Mouse (Mus musculus) G1E (cell line): Measurements from ENCODE around the gene Dchs1. TPM values are rescaled to one million over a fixed set of nuclear protein-coding genes. Genes with fewer than 3 reads are reported as not detected.

Source experiments
- ATAC-seq: 2 replicates; pipeline ENCODE4 v1.8.0; 2016; ENCODE audit warnings: mild to moderate bottlenecking; ENCODE audit not compliant: insufficient number of reproducible peaks, poor library complexity, low FRiP score, severe bottlenecking; ENCODE audit errors: extremely low read depth
- DNase-seq: peaks from one replicate; pipeline ENCODE4 v3.0.0; 2012; ENCODE audit warnings: low spot score
- H3K27me3 ChIP-seq: 2 replicates; pipeline ENCODE4 v1.6.1; 2012; ENCODE audit warnings: mild to moderate bottlenecking, low read length, inconsistent platforms; ENCODE audit not compliant: insufficient read depth
- H3K36me3 ChIP-seq: replicated peaks from 2 replicates; pipeline ENCODE3; 2012; ENCODE audit warnings: mild to moderate bottlenecking, inconsistent platforms
- H3K4me1 ChIP-seq: 2 replicates; pipeline ENCODE4 v1.6.1; 2012; ENCODE audit warnings: low read depth, low read length, inconsistent platforms, mixed read lengths; ENCODE audit not compliant: insufficient read depth
- H3K4me3 ChIP-seq: 2 replicates; pipeline ENCODE4 v1.5.1; 2012; ENCODE audit warnings: low read depth, mild to moderate bottlenecking, inconsistent platforms, low read length, moderate library complexity, mixed read lengths
- H3K9me3 ChIP-seq: replicated peaks from 2 replicates; pipeline ENCODE4 v1.6.1; 2012; ENCODE audit warnings: inconsistent platforms
- CTCF ChIP-seq: IDR thresholded peaks from 2 replicates; pipeline ENCODE4 v1.5.1; 2012; ENCODE audit warnings: low read depth, low read length, inconsistent platforms, mixed read lengths
- GATA1 ChIP-seq: IDR thresholded peaks from 2 replicates; pipeline ENCODE4 v1.6.1; 2012; ENCODE audit warnings: borderline replicate concordance, low read length, inconsistent platforms, mixed read lengths
- GATA2 ChIP-seq: IDR thresholded peaks from 2 replicates; pipeline ENCODE4 v1.6.1; 2012; ENCODE audit warnings: low read depth, low read length, inconsistent platforms, borderline replicate concordance
- POLR2AphosphoS5 ChIP-seq: IDR thresholded peaks from 2 replicates; pipeline ENCODE4 v1.6.1; 2012; ENCODE audit warnings: low read depth, low read length, inconsistent platforms; ENCODE audit not compliant: insufficient replicate concordance
- TAL1 ChIP-seq: conservative IDR thresholded peaks from 2 replicates; pipeline ENCODE4 v1.6.1; 2012; ENCODE audit warnings: low read depth, low read length, inconsistent platforms, mixed read lengths
- polyA plus RNA-seq: library from polyadenylated mRNA; stranded (reverse); fragments of >175 nt; gene quantifications from 2 replicates; pipeline ENCODE4 v1.2.3, GENCODE M21; 2012
- total RNA-seq, 2 experiments: library from RNA; stranded (forward) in 1 of 2; stranded (reverse) in 1 of 2; fragments of 200-1000 nt in 1 of 2; fragments of >200 nt in 1 of 2; fragmentation: Nextera tagmentation in 1 of 2; gene quantifications; 2 replicates each; pipeline ENCODE4 v1.2.3; 2014 to 2017

The Dchs1 gene
- total and polyA plus RNA-seq, 3 experiments = 0.05 TPM; not detected in 2

GRCm38 (mm10) chr7:105806125-105806524 is 18.7 kb upstream of the Dchs1 start:
- Histone ChIP-seq H3K4me1 (peaks cover 19% of the 10 kb centered on the region), H3K9me3 (no peaks in the 10 kb centered on the region), H3K4me3 (no peak overlapping the region), H3K27me3 (no peaks in the 10 kb centered on the region; the same call in 1 of the 2 replicates), H3K36me3 (peaks cover 30% of the 10 kb centered on the region)
- no peak for TF ChIP-seq GATA1
- no peak for TF ChIP-seq TAL1
- no peak for TF ChIP-seq CTCF
- TF ChIP-seq GATA2 = no peak
- no peak for TF ChIP-seq POLR2AphosphoS5
- DNase-seq (no peak), ATAC-seq (no peak)

DNA sequence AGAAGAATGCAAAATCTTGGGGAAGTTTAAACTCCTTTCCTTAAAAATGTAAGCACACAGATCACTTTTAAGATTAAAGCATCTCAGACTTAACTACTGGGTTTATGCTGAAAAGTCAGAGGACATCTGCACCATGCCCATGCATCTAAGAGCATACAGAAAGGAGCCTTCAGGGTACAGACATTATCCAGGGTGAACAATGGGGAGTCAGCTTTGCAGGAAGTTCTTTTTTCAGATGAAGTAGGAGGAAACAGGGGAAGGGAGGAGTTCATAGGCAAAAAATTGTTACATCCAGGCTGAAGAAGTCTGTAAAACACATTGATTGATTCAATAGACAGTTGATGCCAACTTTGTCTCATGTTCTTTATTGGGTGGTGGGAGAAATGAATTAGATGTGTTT is 16.0 kb upstream of the Dchs1 start:
- no peak overlapping the region for H3K4me3 ChIP-seq
- H3K4me1 ChIP-seq = peaks cover 3% of the 10 kb centered on the region; the same call in 1 of the 2 replicates
- H3K9me3 ChIP-seq = no peaks in the 10 kb centered on the region
- H3K27me3 ChIP-seq = peaks cover 5% of the 10 kb centered on the region
- no peak for ATAC-seq
- peaks cover 15% of the 10 kb centered on the region for H3K36me3 ChIP-seq
- TF ChIP-seq GATA1 (no peak), CTCF (no peak), TAL1 (no peak), POLR2AphosphoS5 (no peak), GATA2 (no peak)
- no peak for DNase-seq

- peaks cover 5% of the 10 kb centered on the region for H3K27me3 ChIP-seq
- TF ChIP-seq GATA1 (no peak), POLR2AphosphoS5 (no peak), GATA2 (no peak), TAL1 (no peak), CTCF (no peak)
- H3K4me1 ChIP-seq = no peaks in the 10 kb centered on the region
- H3K9me3 ChIP-seq = no peaks in the 10 kb centered on the region
- DNase-seq (no peak), ATAC-seq (no peak)
- H3K4me3 ChIP-seq = no peak overlapping the region
- peaks cover 9% of the 10 kb centered on the region for H3K36me3 ChIP-seq
These were observed 15.3 kb upstream of the Dchs1 start for GRCm38 (mm10) chr7:105802771-105803170.

GRCm38 (mm10) chr7:105802312-105802711 is 14.9 kb upstream of the Dchs1 start:
- Histone ChIP-seq H3K36me3 (peaks cover 5% of the 10 kb centered on the region), H3K4me1 (no peaks in the 10 kb centered on the region), H3K9me3 (no peaks in the 10 kb centered on the region), H3K4me3 (no peak overlapping the region), H3K27me3 (peaks cover 5% of the 10 kb centered on the region)
- DNase-seq (no peak), ATAC-seq (no peak)
- TF ChIP-seq TAL1 = no peak
- no peak for TF ChIP-seq CTCF
- TF ChIP-seq POLR2AphosphoS5 = no peak
- TF ChIP-seq GATA2 = no peak
- TF ChIP-seq GATA1 = no peak

DNA sequence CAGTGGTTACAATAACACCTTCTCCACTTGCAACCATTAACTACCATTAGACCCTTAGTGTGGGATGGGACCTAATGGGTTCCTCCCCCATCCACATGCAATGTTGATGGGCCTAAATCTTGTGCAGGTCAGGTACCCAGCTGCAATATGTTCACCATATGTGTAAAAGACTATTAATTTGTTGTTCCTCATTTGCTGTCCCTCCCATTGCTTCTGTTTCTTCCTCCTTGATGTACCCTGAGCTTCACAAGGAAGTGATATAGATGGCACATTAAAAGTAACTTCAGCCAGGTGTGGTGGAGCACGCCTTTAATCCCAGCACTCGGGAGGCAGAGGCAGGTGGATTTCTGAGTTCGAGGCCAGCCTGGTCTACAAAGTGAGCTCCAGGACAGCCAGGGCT is 9.5 kb upstream of the Dchs1 start:
- no peak for ATAC-seq
- no peak overlapping the region for H3K4me3 ChIP-seq
- no peaks in the 10 kb centered on the region for H3K9me3 ChIP-seq
- H3K36me3 ChIP-seq = no peaks in the 10 kb centered on the region
- peaks cover 8% of the 10 kb centered on the region for H3K27me3 ChIP-seq
- DNase-seq = no peak
- TF ChIP-seq GATA2 (no peak), POLR2AphosphoS5 (no peak), CTCF (no peak), TAL1 (no peak), GATA1 (no peak)
- no peaks in the 10 kb centered on the region for H3K4me1 ChIP-seq

GRCm38 (mm10) chr7:105795759-105796366 is 8.4 kb upstream of the Dchs1 start:
- no peaks in the 10 kb centered on the region for H3K9me3 ChIP-seq
- ATAC-seq = no peak
- H3K27me3 ChIP-seq = peaks cover 14% of the 10 kb centered on the region
- DNase-seq = no peak
- no peaks in the 10 kb centered on the region for H3K36me3 ChIP-seq
- no peaks in the 10 kb centered on the region for H3K4me1 ChIP-seq
- no peak overlapping the region for H3K4me3 ChIP-seq
- TF ChIP-seq POLR2AphosphoS5 = no peak
- TF ChIP-seq TAL1 = no peak
- TF ChIP-seq GATA1 = no peak
- no peak for TF ChIP-seq CTCF
- no peak for TF ChIP-seq GATA2
